In the genomic region with DNA sequence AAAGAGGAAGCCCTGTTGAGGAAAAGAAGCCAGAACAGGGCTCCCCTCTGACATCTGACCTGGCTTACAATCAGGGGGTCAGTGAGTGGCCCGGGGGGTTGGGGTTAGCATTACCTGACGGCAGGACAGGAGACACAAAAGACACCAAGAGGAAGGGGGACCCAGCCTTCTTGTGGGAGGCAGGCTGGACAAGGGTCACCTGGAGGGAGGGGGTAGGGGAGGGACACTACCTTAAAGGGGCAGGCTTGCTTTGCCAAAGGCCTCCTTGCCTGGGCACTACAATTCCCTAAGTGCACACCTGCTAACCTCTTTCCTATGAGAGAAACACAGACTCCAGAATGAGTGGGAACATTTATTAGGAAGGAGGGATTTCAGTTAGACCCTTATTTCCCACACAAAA, we compare ENCODE assay signal across 17 mouse cellular contexts. TPM values are rescaled to one million over a fixed set of nuclear protein-coding genes. Genes with fewer than 3 reads are reported as not detected.
DNase-seq lines count a peak whose midpoint lies in the region; ATAC-seq and TF ChIP-seq lines count a peak whose summit lies in the region.
"Had no signal": no experiment of that assay in that cellular context is flagged by ENCODE, and none has a peak within 500 bp of the region (broad histone marks: within the 10 kb centered on the region; RNA-seq: fewer than 3 reads in every experiment).

Gene Slc39a5 (minus strand): TSS at position 174 of the 400 bp plus-strand sequence.

- ATAC-seq in midbrain, embryonic 13.5 days: no peak
- peak; percentile 60 for ATAC-seq in intestine, embryonic 16.5 days
- ATAC-seq in activated CD4-positive, CD25-positive, alpha-beta regulatory T cell, adult 4 months: no peak

- TF ChIP-seq POLR2A in small intestine, adult 2 months (IDR thresholded peaks at IDR 0.05; ENCODE audit: low read depth, low read length): peak; percentile 20; the same call in 1 of the 2 replicates

- no peaks in the 10 kb centered on the region for H3K9me3 ChIP-seq in midbrain, embryonic 10.5 days (replicated peaks)
- no peaks in the 10 kb centered on the region for H3K9me3 ChIP-seq in midbrain, embryonic 13.5 days
- no peaks in the 10 kb centered on the region for H3K9me3 ChIP-seq in intestine, embryonic 16.5 days (ENCODE audit: control insufficient read depth, low read length)
- H3K9me3 ChIP-seq: lung, embryonic 15.5 days; neural tube, embryonic 12.5 days had no signal

- no peak for DNase-seq in midbrain, embryonic 10.5 days (ENCODE audit: low spot score)
- peak; percentile 65 for DNase-seq in kidney, postnatal 14 days
- DNase-seq in adrenal gland, postnatal 10 days: no peak
- no peak for DNase-seq in urinary bladder, adult 2 months (ENCODE audit: low spot score)
- DNase-seq: cerebellum, adult 18-20 months; heart, postnatal 10 days; right cerebral cortex, adult 18-20 months had no signal

- H3K36me3 ChIP-seq in midbrain, embryonic 10.5 days: peaks cover 62% of the 10 kb centered on the region
- H3K36me3 ChIP-seq in midbrain, embryonic 13.5 days: peaks cover 27% of the 10 kb centered on the region
- H3K36me3 ChIP-seq in intestine, embryonic 16.5 days (ENCODE audit: control insufficient read depth, insufficient read depth, low read length): no peaks in the 10 kb centered on the region; the same call in 1 of the 2 replicates
- peaks cover 10% of the 10 kb centered on the region for H3K36me3 ChIP-seq in small intestine, adult 2 months (ENCODE audit: control insufficient read depth, insufficient read depth, low read length)

- H3K4me2 ChIP-seq in midbrain, embryonic 13.5 days (replicated peaks): no peak within 1 kb of the TSS
- H3K4me2 ChIP-seq in intestine, embryonic 16.5 days (ENCODE audit: low read depth, low read length): peak within 1 kb of the TSS; percentile 53
- H3K4me2 ChIP-seq: lung, embryonic 15.5 days; neural tube, embryonic 12.5 days had no signal

- no peaks in the 10 kb centered on the region for H3K27me3 ChIP-seq in midbrain, embryonic 10.5 days (ENCODE audit: low read depth, poor library complexity, severe bottlenecking)
- no peaks in the 10 kb centered on the region for H3K27me3 ChIP-seq in midbrain, embryonic 13.5 days
- H3K27me3 ChIP-seq in intestine, embryonic 16.5 days (replicated peaks; ENCODE audit: control insufficient read depth, insufficient read depth, low read length): no peaks in the 10 kb centered on the region
- H3K27me3 ChIP-seq in small intestine, adult 2 months (ENCODE audit: control insufficient read depth, insufficient read depth, low read length): no peaks in the 10 kb centered on the region
- H3K27me3 ChIP-seq: lung, embryonic 15.5 days; neural tube, embryonic 12.5 days had no signal

- H3K4me3 ChIP-seq in midbrain, embryonic 10.5 days: peak within 1 kb of the TSS; percentile 11; the same call in 1 of the 2 replicates
- H3K4me3 ChIP-seq in midbrain, embryonic 13.5 days (replicated peaks): no peak within 1 kb of the TSS
- peak within 1 kb of the TSS; percentile 52 for H3K4me3 ChIP-seq in intestine, embryonic 16.5 days (ENCODE audit: low read length)
- H3K4me3 ChIP-seq in small intestine, adult 2 months (ENCODE audit: low read depth, low read length): peak within 1 kb of the TSS; percentile 60
- H3K4me3 ChIP-seq: lung, embryonic 15.5 days; neural tube, embryonic 12.5 days had no signal

- no peak within 1 kb of the TSS for H3K9ac ChIP-seq in midbrain, embryonic 13.5 days (replicated peaks)
- peak within 1 kb of the TSS; percentile 63 for H3K9ac ChIP-seq in intestine, embryonic 16.5 days (ENCODE audit: low read depth, low read length)
- H3K9ac ChIP-seq: lung, embryonic 15.5 days; neural tube, embryonic 12.5 days had no signal

- TF ChIP-seq CTCF in small intestine, adult 2 months (IDR thresholded peaks at IDR 0.05; ENCODE audit: extremely low read depth, insufficient read length, insufficient replicate concordance, low read depth, low read length): no peak

- WGBS in midbrain, embryonic 10.5 days: 14% methylated on average over 2 of the region's 2 CpGs
- 16% methylated on average over 2 of the region's 2 CpGs for WGBS in midbrain, embryonic 13.5 days
- WGBS in intestine, embryonic 16.5 days: 13% methylated on average over 2 of the region's 2 CpGs
- 8% methylated on average over 2 of the region's 2 CpGs for WGBS in small intestine, adult 2 months

- H3K4me1 ChIP-seq in midbrain, embryonic 10.5 days: peaks cover 33% of the 10 kb centered on the region
- H3K4me1 ChIP-seq in midbrain, embryonic 13.5 days (replicated peaks): peaks cover 17% of the 10 kb centered on the region; the same call in 1 of the 2 replicates
- H3K4me1 ChIP-seq in intestine, embryonic 16.5 days (ENCODE audit: control insufficient read depth, insufficient read depth, low read length): peaks cover 31% of the 10 kb centered on the region
- H3K4me1 ChIP-seq in small intestine, adult 2 months (ENCODE audit: control insufficient read depth, insufficient read depth, insufficient read length, low read length): peaks cover 11% of the 10 kb centered on the region
- H3K4me1 ChIP-seq: lung, embryonic 15.5 days; neural tube, embryonic 12.5 days had no signal

- no peak within 1 kb of the TSS; the same call in 1 of the 2 replicates for H3K27ac ChIP-seq in midbrain, embryonic 10.5 days (replicated peaks)
- H3K27ac ChIP-seq in midbrain, embryonic 13.5 days: no peak within 1 kb of the TSS
- peak within 1 kb of the TSS; percentile 85 for H3K27ac ChIP-seq in intestine, embryonic 16.5 days (ENCODE audit: low read length)
- H3K27ac ChIP-seq in small intestine, adult 2 months (ENCODE audit: insufficient read depth, low read depth, low read length): peak within 1 kb of the TSS; percentile 80
- H3K27ac ChIP-seq: lung, embryonic 15.5 days; neural tube, embryonic 12.5 days had no signal

RNA-seq across cellular contexts. Expression of gene Slc39a5, which starts in this region (rescaled TPM):
- polyA plus RNA-seq in midbrain, embryonic 10.5 days (2016; fragmentation: Nextera tagmentation; extraction: Ambion mirVana): 0.06 and 0.19 TPM in 2 replicates
- 0.18 and 0.22 TPM in 2 replicates for polyA plus RNA-seq in midbrain, embryonic 13.5 days (2015; fragmentation: Nextera tagmentation; extraction: Ambion mirVana)
- polyA plus RNA-seq in intestine, embryonic 16.5 days (2015; fragmentation: Nextera tagmentation; extraction: Ambion mirVana): 207 and 242 TPM in 2 replicates
- 165 and 301 TPM in 2 replicates for polyA plus RNA-seq in small intestine, adult 2 months (2012; rRNA removed)
- 1 to 10 TPM; 2.3 to 5.9 TPM for total RNA-seq in adrenal gland, postnatal 10 days (2021)
- polyA plus RNA-seq in activated CD4-positive, CD25-positive, alpha-beta regulatory T cell, adult 4 months (2017; shearing (Covaris generic)): not detected
- not detected in 2 replicates for polyA plus RNA-seq in urinary bladder, adult 2 months (2012; rRNA removed)
- total RNA-seq: granulocyte monocyte progenitor cell, adult 5-6 weeks; heart, postnatal 10 days; megakaryocyte-erythroid progenitor cell, adult 5-6 weeks had no signal
- polyA plus RNA-seq: CD4-positive, CD25-positive, alpha-beta regulatory T cell, adult 4 months; embryonic facial prominence, embryonic 11.5 days; neural tube, embryonic 12.5 days had no signal

Comparison
In these comparisons a context has a peak if more than half of its experiments do, and no peak if none do; other contexts are left out.
1. RNA of gene Slc39a5 (polyA plus RNA-seq): 165 to 301 TPM in small intestine, adult 2 months and 207 to 242 TPM in intestine, embryonic 16.5 days; not detected in activated CD4-positive, CD25-positive, alpha-beta regulatory T cell, adult 4 months, 0.18 to 0.22 TPM in midbrain, embryonic 13.5 days, 0.06 to 0.19 TPM in midbrain, embryonic 10.5 days and not detected in urinary bladder, adult 2 months; every median in the first group is over 100 times any median in the second.
2. H3K27ac ChIP-seq: peak in intestine, embryonic 16.5 days (single experiment) and small intestine, adult 2 months (single experiment); none in midbrain, embryonic 10.5 days (single experiment) and midbrain, embryonic 13.5 days (single experiment).